Mouse (Mus musculus) heart, embryonic 12.5 days (tissue): ENCODE measurements around the gene Ube2f. TPM values are rescaled to one million over a fixed set of nuclear protein-coding genes. Genes with fewer than 3 reads are reported as not detected.

ENCODE experiments used
- ATAC-seq: fragments of 200-750 bp; cut with Nextera tagmentation; 2 replicates; pipeline ENCODE4 v1.8.0; 2017; ENCODE audit warnings: moderate TSS enrichment, moderate library complexity; ENCODE audit not compliant: insufficient number of reproducible peaks, low FRiP score
- H3K27ac ChIP-seq: fragments of 300-500 bp; sonication (generic); 2 replicates; pipeline ENCODE4 v1.5.1; 2016; ENCODE audit warnings: mild to moderate bottlenecking, moderate library complexity; ENCODE audit not compliant: poor library complexity, severe bottlenecking
- H3K27me3 ChIP-seq: fragments of 300-500 bp; sonication (generic); replicated peaks from 2 replicates; pipeline ENCODE4 v1.6.1; 2016; ENCODE audit warnings: mild to moderate bottlenecking, moderate library complexity
- H3K36me3 ChIP-seq: fragments of 300-500 bp; sonication (generic); 2 replicates; pipeline ENCODE4 v1.6.1; 2016; ENCODE audit warnings: mild to moderate bottlenecking, moderate library complexity
- H3K4me1 ChIP-seq: fragments of 300-500 bp; sonication (generic); replicated peaks from 2 replicates; pipeline ENCODE4 v1.6.1; 2016; ENCODE audit warnings: mild to moderate bottlenecking
- H3K4me2 ChIP-seq: fragments of 300-500 bp; sonication (generic); 2 replicates; pipeline ENCODE4 v1.6.1; 2016; ENCODE audit warnings: mild to moderate bottlenecking, moderate library complexity
- H3K4me3 ChIP-seq: fragments of 300-500 bp; sonication (generic); 2 replicates; pipeline ENCODE4 v1.5.1; 2016; ENCODE audit warnings: mild to moderate bottlenecking
- H3K9ac ChIP-seq: fragments of 300-500 bp; sonication (generic); 2 replicates; pipeline ENCODE4 v1.6.1; 2016; ENCODE audit warnings: mild to moderate bottlenecking, moderate library complexity
- H3K9me3 ChIP-seq: fragments of 300-500 bp; sonication (generic); replicated peaks from 2 replicates; pipeline ENCODE4 v1.6.1; 2016; ENCODE audit warnings: mild to moderate bottlenecking, moderate library complexity
- WGBS: fragments of 180-500 bp; shearing (Covaris S2); methylation state at CpG from one replicate; pipeline ENCODE4 v1.1.7; 2016; 5-methylcytosine and 5-hydroxymethylcytosine counted together
- polyA plus RNA-seq: library from polyadenylated mRNA; unstranded; fragments of >200 nt; fragmentation: Nextera tagmentation; extraction: Ambion mirVana; gene quantifications from 2 replicates; pipeline ENCODE4 v1.2.1, GENCODE M21; 2016

The Ube2f gene
- polyA plus RNA-seq, 1 experiment from 2014 or later, result 65.2 TPM

- WGBS, result 81% methylated on average over 1 of the region's 1 CpGs
- H3K4me1 ChIP-seq, result peaks cover 66% of the 10 kb centered on the region
- peak overlapping the region; percentile 67 for H3K27ac ChIP-seq
- ATAC-seq, result no peak
- H3K9ac ChIP-seq, result no peak overlapping the region
- no peak overlapping the region for H3K4me3 ChIP-seq
- no peaks in the 10 kb centered on the region for H3K27me3 ChIP-seq
- no peaks in the 10 kb centered on the region for H3K9me3 ChIP-seq
- H3K36me3 ChIP-seq, result no peaks in the 10 kb centered on the region
- H3K4me2 ChIP-seq, result no peak overlapping the region
These were observed 34.8 kb upstream of the Ube2f start for GRCm38 (mm10) chr1:91215264-91215663.

GRCm38 (mm10) chr1:91215981-91216380 is 34.1 kb upstream of the Ube2f start:
- Histone ChIP-seq H3K4me1 (peaks cover 59% of the 10 kb centered on the region), H3K4me3 (no peak overlapping the region), H3K27me3 (no peaks in the 10 kb centered on the region), H3K9me3 (no peaks in the 10 kb centered on the region), H3K27ac (peak overlapping the region; percentile 97), H3K4me2 (no peak overlapping the region), H3K9ac (no peak overlapping the region), H3K36me3 (no peaks in the 10 kb centered on the region)
- WGBS, result 22% methylated on average over 1 of the region's 1 CpGs
- ATAC-seq, result no peak

GRCm38 (mm10) chr1:91216504-91217267 is 33.4 kb upstream of the Ube2f start:
- Histone ChIP-seq H3K4me3 (no peak overlapping the region), H3K27ac (peak overlapping the region; percentile 97), H3K4me1 (peaks cover 52% of the 10 kb centered on the region), H3K27me3 (no peaks in the 10 kb centered on the region), H3K9me3 (no peaks in the 10 kb centered on the region), H3K36me3 (no peaks in the 10 kb centered on the region), H3K4me2 (peak overlapping the region; percentile 32), H3K9ac (peak overlapping the region; percentile 21; the same call in 1 of the 2 replicates)
- WGBS, result 24% methylated on average over 10 of the region's 10 CpGs
- ATAC-seq, result peak; percentile 56; the same call in 1 of the 2 replicates

- H3K36me3 ChIP-seq, result no peaks in the 10 kb centered on the region
- H3K4me2 ChIP-seq, result no peak overlapping the region
- H3K9me3 ChIP-seq, result no peaks in the 10 kb centered on the region
- peaks cover 30% of the 10 kb centered on the region for H3K4me1 ChIP-seq
- no peak overlapping the region for H3K27ac ChIP-seq
- H3K9ac ChIP-seq, result no peak overlapping the region
- no peaks in the 10 kb centered on the region for H3K27me3 ChIP-seq
- no peak for ATAC-seq
- H3K4me3 ChIP-seq, result no peak overlapping the region
- 73% methylated on average over 7 of the region's 7 CpGs for WGBS
These were observed 30.3 kb upstream of the Ube2f start for GRCm38 (mm10) chr1:91219641-91220321.

GRCm38 (mm10) chr1:91220322-91220672 is 29.8 kb upstream of the Ube2f start:
- Histone ChIP-seq H3K4me3 (no peak overlapping the region), H3K9ac (no peak overlapping the region), H3K9me3 (no peaks in the 10 kb centered on the region), H3K36me3 (no peaks in the 10 kb centered on the region), H3K4me2 (no peak overlapping the region), H3K27ac (no peak overlapping the region), H3K4me1 (peaks cover 25% of the 10 kb centered on the region), H3K27me3 (no peaks in the 10 kb centered on the region)
- 77% methylated on average over 3 of the region's 3 CpGs for WGBS
- no peak for ATAC-seq

GRCm38 (mm10) chr1:91226562-91226961 is 23.5 kb upstream of the Ube2f start:
- no peak for ATAC-seq
- Histone ChIP-seq H3K9ac (no peak overlapping the region), H3K4me3 (no peak overlapping the region), H3K9me3 (no peaks in the 10 kb centered on the region), H3K27ac (no peak overlapping the region), H3K36me3 (no peaks in the 10 kb centered on the region), H3K27me3 (no peaks in the 10 kb centered on the region), H3K4me2 (no peak overlapping the region), H3K4me1 (peaks cover 15% of the 10 kb centered on the region)
- WGBS, result 71% methylated on average over 4 of the region's 4 CpGs

GRCm38 (mm10) chr1:91227381-91228054 is 22.6 kb upstream of the Ube2f start:
- Histone ChIP-seq H3K9me3 (no peaks in the 10 kb centered on the region), H3K9ac (0 out of 2 replicates have a peak overlapping the region, but pooled peaks have one; percentile 22), H3K27me3 (no peaks in the 10 kb centered on the region), H3K4me3 (no peak overlapping the region), H3K4me1 (peaks cover 15% of the 10 kb centered on the region), H3K4me2 (no peak overlapping the region), H3K27ac (0 out of 2 replicates have a peak overlapping the region, but pooled peaks have one; percentile 19), H3K36me3 (no peaks in the 10 kb centered on the region)
- no peak for ATAC-seq
- 37% methylated on average over 15 of the region's 15 CpGs for WGBS

GRCm38 (mm10) chr1:91231142-91231541 is 19.0 kb upstream of the Ube2f start:
- 74% methylated on average over 6 of the region's 6 CpGs for WGBS
- Histone ChIP-seq H3K36me3 (no peaks in the 10 kb centered on the region), H3K4me2 (no peak overlapping the region), H3K27me3 (no peaks in the 10 kb centered on the region), H3K27ac (no peak overlapping the region), H3K9me3 (no peaks in the 10 kb centered on the region), H3K4me1 (peaks cover 15% of the 10 kb centered on the region), H3K9ac (no peak overlapping the region), H3K4me3 (no peak overlapping the region)
- ATAC-seq, result no peak

- H3K4me1 ChIP-seq, result peaks cover 13% of the 10 kb centered on the region
- H3K36me3 ChIP-seq, result no peaks in the 10 kb centered on the region
- H3K4me2 ChIP-seq, result no peak overlapping the region
- H3K27me3 ChIP-seq, result no peaks in the 10 kb centered on the region
- ATAC-seq, result no peak
- no peak overlapping the region for H3K4me3 ChIP-seq
- no peaks in the 10 kb centered on the region for H3K9me3 ChIP-seq
- H3K9ac ChIP-seq, result no peak overlapping the region
- 55% methylated on average over 5 of the region's 5 CpGs for WGBS
- no peak overlapping the region for H3K27ac ChIP-seq
These were observed 18.2 kb upstream of the Ube2f start for GRCm38 (mm10) chr1:91231896-91232295.

- Histone ChIP-seq H3K9ac (no peak overlapping the region), H3K4me1 (0 out of 2 replicates have a peak, but pooled peaks cover 3% of the 10 kb centered on the region), H3K9me3 (no peaks in the 10 kb centered on the region), H3K4me3 (no peak overlapping the region), H3K36me3 (no peaks in the 10 kb centered on the region), H3K27me3 (no peaks in the 10 kb centered on the region), H3K4me2 (no peak overlapping the region), H3K27ac (no peak overlapping the region)
- ATAC-seq, result no peak
- 55% methylated on average over 5 of the region's 5 CpGs for WGBS
These were observed 14.7 kb upstream of the Ube2f start for GRCm38 (mm10) chr1:91235395-91235794.

- Histone ChIP-seq H3K9me3 (no peaks in the 10 kb centered on the region), H3K9ac (no peak overlapping the region), H3K36me3 (no peaks in the 10 kb centered on the region), H3K4me2 (no peak overlapping the region), H3K27ac (no peak overlapping the region), H3K4me3 (no peak overlapping the region), H3K27me3 (no peaks in the 10 kb centered on the region), H3K4me1 (0 out of 2 replicates have a peak, but pooled peaks cover 3% of the 10 kb centered on the region)
- WGBS, result 78% methylated on average over 6 of the region's 6 CpGs
- no peak for ATAC-seq
These were observed 12.4 kb upstream of the Ube2f start for GRCm38 (mm10) chr1:91237676-91238075.
